Mouse (Mus musculus) hematopoietic stem cell, adult 5-6 weeks (primary cell): ENCODE data around the gene Zbtb5. TPM values are rescaled to one million over a fixed set of nuclear protein-coding genes. Genes with fewer than 3 reads are reported as not detected.
A peak's percentile ranks its signal among the peaks of the same experiment; 100 is the strongest.

Source experiments
- ATAC-seq, 2 experiments: fragments of 125-278 bp in 1 of 2; replicated peaks in 1 of 2; 2 replicates each; pipeline ENCODE4 v1.8.0; 2016 to 2017; ENCODE audit warnings: inconsistent platforms in 2 of 2, mild to moderate bottlenecking in 2 of 2, moderate number of reproducible peaks in 2 of 2, low read depth in 1 of 2, moderate TSS enrichment in 1 of 2; ENCODE audit not compliant: low FRiP score in 2 of 2, poor library complexity in 2 of 2, severe bottlenecking in 2 of 2, insufficient read depth in 1 of 2, low TSS enrichment in 1 of 2
- total RNA-seq: library from RNA; stranded (forward); fragments of 172-1452, 232-1000 nt; gene quantifications from 2 replicates; pipeline ENCODE4 v1.2.3, GENCODE M21; 2017

Gene Zbtb5
- total RNA-seq, 1 experiment from 2014 or later: 12.5 TPM

GRCm38 (mm10) chr4:44944426-44945075 lies 67.7 kb downstream of the Zbtb5 start:
- peak in 1 of 2 experiments; percentile 53; a peak in 2 of 4 replicates for ATAC-seq

GRCm38 (mm10) chr4:44943480-44943879 lies 68.7 kb downstream of the Zbtb5 start:
- no peak for ATAC-seq

GRCm38 (mm10) chr4:44942237-44942636 lies 70.0 kb downstream of the Zbtb5 start:
- no peak for ATAC-seq

Other genes with a start within 250 kb of the Zbtb5 start
- gene Grhpr, start 31.0 kb downstream of the Zbtb5 start, total RNA-seq: 8.2 and 16.8 TPM in 2 replicates
- gene Polr1e, start 6.2 kb upstream of the Zbtb5 start, total RNA-seq: 46.3 and 52.5 TPM in 2 replicates
- gene Fbxo10, start 72.2 kb upstream of the Zbtb5 start, total RNA-seq: 5.2 and 7.8 TPM in 2 replicates
- gene Tomm5, start 95.7 kb upstream of the Zbtb5 start, total RNA-seq: 132 and 175 TPM in 2 replicates
- gene Frmpd1, start 172.5 kb upstream of the Zbtb5 start, total RNA-seq: not detected in 2 replicates